Mouse (Mus musculus) liver, embryonic 14.5 days (tissue): Measurements from ENCODE around the gene Lsmem1. TPM values are rescaled to one million over a fixed set of nuclear protein-coding genes. Genes with fewer than 3 reads are reported as not detected.
A peak's percentile ranks its signal among the peaks of the same experiment; 100 is the strongest.

ENCODE experiments used
- ATAC-seq: fragments of 200-750 bp; cut with Nextera tagmentation; 2 replicates; pipeline ENCODE4 v1.8.0; 2017; ENCODE audit warnings: moderate number of reproducible peaks, mild to moderate bottlenecking, moderate library complexity; ENCODE audit not compliant: insufficient read depth
- DNase-seq, 3 experiments: peaks; one replicate each; pipeline ENCODE4 v3.0.0-alpha.2; 2012 to 2013; ENCODE audit warnings: low read depth in 3 of 3, low spot score in 3 of 3
- H3K27ac ChIP-seq: fragments of 300-500 bp; sonication (generic); 2 replicates; pipeline ENCODE4 v1.5.1; 2014; ENCODE audit warnings: moderate library complexity, mild to moderate bottlenecking, control low read depth, inconsistent platforms
- H3K27me3 ChIP-seq: fragments of 300-500 bp; sonication (generic); 2 replicates; pipeline ENCODE4 v1.6.1; 2014; ENCODE audit warnings: mild to moderate bottlenecking, low read length, moderate library complexity; ENCODE audit not compliant: control insufficient read depth, insufficient read depth
- H3K36me3 ChIP-seq: fragments of 300-500 bp; sonication (generic); replicated peaks from 2 replicates; pipeline ENCODE4 v1.6.1; 2014; ENCODE audit warnings: low read depth; ENCODE audit not compliant: control insufficient read depth, insufficient read depth
- H3K4me1 ChIP-seq, 2 experiments: fragments of 200-500 bp in 1 of 2; fragments of 300-500 bp in 1 of 2; sonication (generic) in 1 of 2; replicated peaks; 2 replicates each; pipeline ENCODE4 v1.6.1; 2012 to 2014; ENCODE audit warnings: antibody characterized with exemption in 1 of 2, inconsistent platforms in 1 of 2, low read length in 1 of 2; ENCODE audit not compliant: control insufficient read depth in 2 of 2, insufficient read depth in 2 of 2
- H3K4me2 ChIP-seq: fragments of 300-500 bp; sonication (generic); 2 replicates; pipeline ENCODE4 v1.6.1; 2014; ENCODE audit warnings: low read depth, mild to moderate bottlenecking, control low read depth, moderate library complexity
- H3K4me3 ChIP-seq, 2 experiments: fragments of 200-500 bp in 1 of 2; fragments of 300-500 bp in 1 of 2; sonication (generic) in 1 of 2; 2 replicates each; pipeline ENCODE4 v1.5.1; 2012 to 2014; ENCODE audit warnings: low read depth in 2 of 2, low read length in 2 of 2, mild to moderate bottlenecking in 2 of 2, control low read depth in 1 of 2, inconsistent platforms in 1 of 2, moderate library complexity in 1 of 2; ENCODE audit not compliant: insufficient read depth in 1 of 2
- H3K9ac ChIP-seq: fragments of 300-500 bp; sonication (generic); replicated peaks from 2 replicates; pipeline ENCODE4 v1.6.1; 2014; ENCODE audit warnings: mild to moderate bottlenecking, control low read depth, moderate library complexity
- H3K9me3 ChIP-seq: fragments of 300-500 bp; sonication (generic); 2 replicates; pipeline ENCODE4 v1.6.1; 2016; ENCODE audit warnings: low read length, mixed read lengths; ENCODE audit not compliant: control insufficient read depth
- CTCF ChIP-seq: IDR thresholded peaks from 2 replicates; pipeline ENCODE4 v1.5.1; 2016; ENCODE audit warnings: antibody characterized with exemption, low read depth, control low read depth
- EP300 ChIP-seq: IDR thresholded peaks from 2 replicates; pipeline ENCODE4 v1.6.1; 2016; ENCODE audit warnings: antibody characterized with exemption, low read depth
- WGBS: fragments of 180-500 bp; shearing (Covaris S2); extraction: QIAGEN DNeasy Blood & Tissue Kit; methylation state at CpG from one replicate; pipeline ENCODE4 v1.1.7; 2014; ENCODE audit not compliant: insufficient replicate concordance; 5-methylcytosine and 5-hydroxymethylcytosine counted together
- polyA plus RNA-seq, 2 experiments: library from polyadenylated mRNA; depleted of rRNA in 1 of 2; stranded (reverse) in 1 of 2; unstranded in 1 of 2; fragments of >200 nt; fragmentation: Nextera tagmentation in 1 of 2; extraction: Ambion mirVana in 1 of 2; gene quantifications; 2 replicates each; pipeline versions ENCODE4 v1.2.1 to v1.2.3; 2012 to 2014

Gene Lsmem1
- polyA plus RNA-seq, 2 experiments: 0.02 TPM; not detected in 1

- WGBS: 44% methylated on average over 5 of the region's 5 CpGs
- Histone ChIP-seq H3K27me3 (no peaks in the 10 kb centered on the region), H3K4me2 (no peak overlapping the region), H3K4me1 (no peaks in the 10 kb centered on the region), H3K27ac (no peak overlapping the region), H3K9me3 (no peaks in the 10 kb centered on the region), H3K36me3 (no peaks in the 10 kb centered on the region), H3K9ac (no peak overlapping the region), H3K4me3 (no peak overlapping the region)
- no peak for TF ChIP-seq EP300
- ATAC-seq (no peak), DNase-seq (no peak)
Measured at GRCm38 (mm10) chr12:40146510-40146909, 52.8 kb downstream of the Lsmem1 start.

GRCm38 (mm10) chr12:40140706-40141105 is 58.6 kb downstream of the Lsmem1 start:
- Histone ChIP-seq H3K27ac (no peak overlapping the region), H3K4me2 (no peak overlapping the region), H3K9me3 (no peaks in the 10 kb centered on the region), H3K36me3 (no peaks in the 10 kb centered on the region), H3K9ac (no peak overlapping the region), H3K27me3 (no peaks in the 10 kb centered on the region), H3K4me1 (no peaks in the 10 kb centered on the region), H3K4me3 (no peak overlapping the region)
- ATAC-seq (no peak), DNase-seq (no peak)
- WGBS: 29% methylated on average over 5 of the region's 5 CpGs
- TF ChIP-seq EP300 (no peak), CTCF (no peak)

- TF ChIP-seq EP300: no peak
- no peak overlapping the region for H3K4me3 ChIP-seq
- no peak overlapping the region for H3K27ac ChIP-seq
- H3K9ac ChIP-seq: no peak overlapping the region
- no peaks in the 10 kb centered on the region for H3K27me3 ChIP-seq
- 66% methylated on average over 8 of the region's 8 CpGs for WGBS
- no peaks in the 10 kb centered on the region for H3K36me3 ChIP-seq
- DNase-seq (no peak), ATAC-seq (no peak)
- H3K4me1 ChIP-seq: no peaks in the 10 kb centered on the region
- no peak overlapping the region for H3K4me2 ChIP-seq
- no peaks in the 10 kb centered on the region for H3K9me3 ChIP-seq
Measured at GRCm38 (mm10) chr12:40139484-40140245, 59.6 kb downstream of the Lsmem1 start.

- Histone ChIP-seq H3K27me3 (peaks cover 24% of the 10 kb centered on the region), H3K4me1 (no peaks in the 10 kb centered on the region), H3K9ac (no peak overlapping the region), H3K27ac (no peak overlapping the region), H3K36me3 (no peaks in the 10 kb centered on the region), H3K9me3 (no peaks in the 10 kb centered on the region), H3K4me3 (no peak overlapping the region), H3K4me2 (peak overlapping the region; percentile 49)
- 42% methylated on average over 11 of the region's 11 CpGs for WGBS
- ATAC-seq (no peak), DNase-seq (no peak)
- TF ChIP-seq CTCF: no peak
- TF ChIP-seq EP300: no peak
Measured at GRCm38 (mm10) chr12:40134529-40134928, 64.8 kb downstream of the Lsmem1 start.

- no peak for TF ChIP-seq EP300
- TF ChIP-seq CTCF: no peak
Measured at GRCm38 (mm10) chr12:40133573-40134271, 65.6 kb downstream of the Lsmem1 start, which contains the start of gene Scin. Gene Scin (minus strand): TSS chr12:40134228.

More at GRCm38 (mm10) chr12:40133573-40134271, 65.6 kb downstream of the Lsmem1 start, which contains the start of gene Scin:
- Histone ChIP-seq H3K4me1 (no peaks in the 10 kb centered on the region), H3K36me3 (no peaks in the 10 kb centered on the region), H3K4me2 (peak within 1 kb of the TSS; percentile 49), H3K9me3 (no peaks in the 10 kb centered on the region), H3K4me3 (no peak within 1 kb of the TSS), H3K27me3 (peaks cover 24% of the 10 kb centered on the region), H3K27ac (no peak within 1 kb of the TSS), H3K9ac (no peak within 1 kb of the TSS)
- WGBS: 2% methylated on average over 39 of the region's 39 CpGs
- no peak for ATAC-seq
- DNase-seq: no peak
